In the genomic region with DNA sequence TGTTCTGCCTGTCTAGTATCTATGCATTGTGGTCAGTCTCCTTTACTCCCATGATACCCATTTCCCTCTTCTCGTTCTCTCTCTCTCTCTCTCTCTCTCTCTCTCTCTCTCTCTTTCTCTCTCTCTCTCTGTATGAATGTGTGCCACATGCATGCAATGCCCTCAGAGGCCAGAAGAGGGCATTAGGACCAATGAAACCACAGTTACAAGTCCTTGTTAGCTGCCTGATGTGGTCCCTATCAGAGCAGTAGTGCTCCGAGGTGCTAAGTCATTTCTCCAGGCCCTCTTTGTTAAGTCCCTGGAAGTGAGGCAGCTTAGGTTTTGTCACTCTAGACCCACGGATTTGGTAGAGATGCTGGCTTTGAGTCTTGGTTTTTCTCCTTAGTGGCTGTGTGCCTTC, we compare ENCODE assay signal across 8 mouse cellular contexts.
DNase-seq lines count a peak whose midpoint lies in the region; ATAC-seq and TF ChIP-seq lines count a peak whose summit lies in the region.
"Had no signal": no experiment of that assay in that cellular context is flagged by ENCODE, and none has a peak within 500 bp of the region (broad histone marks: within the 10 kb centered on the region; RNA-seq: fewer than 3 reads in every experiment).

No protein-coding gene starts in this region.

- H3K4me3 ChIP-seq in kidney, adult 2 months (ENCODE audit: insufficient read depth, low read depth, low read length) = no peak overlapping the region
- no peak overlapping the region for H3K4me3 ChIP-seq in ES-Bruce4 (ENCODE audit: low read depth, low read length)

- no peak overlapping the region for H3K27ac ChIP-seq in kidney, adult 2 months (ENCODE audit: insufficient read depth, low read depth, low read length)
- H3K27ac ChIP-seq in ES-Bruce4 (ENCODE audit: insufficient read depth, low read length) = no peak overlapping the region

- WGBS in kidney, adult 2 months = 28% methylated on average over 3 of the region's 3 CpGs

- peak; percentile 14 for DNase-seq in kidney, adult 2 months
- DNase-seq in kidney, postnatal 14 days = no peak
- DNase-seq in WW6 (ENCODE audit: low read depth, low spot score) = peak; percentile 5
- no peak for DNase-seq in natural killer cell, adult 2 months (ENCODE audit: low spot score in 2 of 2)
- no peak for DNase-seq in spleen, postnatal 14 days (ENCODE audit: low spot score in 2 of 2)
- DNase-seq: adrenal gland, postnatal 25 days had no signal

- ATAC-seq in granulocyte monocyte progenitor cell, adult 5-6 weeks (replicated peaks; ENCODE audit: poor library complexity, severe bottlenecking) = peak; percentile 40; the same call in 1 of the 2 replicates

- no peak for TF ChIP-seq EP300 in ES-Bruce4 (IDR thresholded peaks at IDR 0.05; ENCODE audit: insufficient read depth, low read depth, low read length)

- H3K27me3 ChIP-seq in kidney, adult 2 months (replicated peaks; ENCODE audit: control insufficient read depth, insufficient read depth, low read length) = no peaks in the 10 kb centered on the region
- no peaks in the 10 kb centered on the region for H3K27me3 ChIP-seq in ES-Bruce4 (ENCODE audit: control insufficient read depth, insufficient read depth, low read length, poor library complexity, severe bottlenecking)

- H3K36me3 ChIP-seq in kidney, adult 2 months (ENCODE audit: control insufficient read depth, insufficient read depth, low read length) = no peaks in the 10 kb centered on the region
- H3K36me3 ChIP-seq in ES-Bruce4 (ENCODE audit: control insufficient read depth, insufficient read depth, low read length, poor library complexity, severe bottlenecking) = no peaks in the 10 kb centered on the region

- H3K4me1 ChIP-seq in kidney, adult 2 months (ENCODE audit: control insufficient read depth, insufficient read depth, low read length) = no peaks in the 10 kb centered on the region
- H3K4me1 ChIP-seq in ES-Bruce4 (ENCODE audit: control insufficient read depth, insufficient read depth, low read length) = no peaks in the 10 kb centered on the region

- TF ChIP-seq POLR2A in kidney, adult 2 months (IDR thresholded peaks at IDR 0.05; ENCODE audit: low read depth, low read length) = no peak
- TF ChIP-seq POLR2A in ES-Bruce4 (IDR thresholded peaks at IDR 0.05; ENCODE audit: insufficient read depth, low read length) = no peak

- H3K9ac ChIP-seq in ES-Bruce4 (ENCODE audit: low read depth, poor library complexity, severe bottlenecking) = no peak overlapping the region

- H3K9me3 ChIP-seq in ES-Bruce4 (replicated peaks; ENCODE audit: control insufficient read depth, insufficient read depth, low read length, poor library complexity, severe bottlenecking) = no peaks in the 10 kb centered on the region

- peak; percentile 46 for TF ChIP-seq CTCF in kidney, adult 2 months (conservative IDR thresholded peaks at IDR 0.05; ENCODE audit: insufficient read depth, insufficient read length, low read depth, low read length)
- TF ChIP-seq CTCF in ES-Bruce4 (IDR thresholded peaks at IDR 0.05; ENCODE audit: low read depth, low read length) = peak; percentile 5

Comparison
In these comparisons a context has a peak if more than half of its experiments do, and no peak if none do; other contexts are left out.
1. DNase-seq: peak in kidney, adult 2 months (single experiment) and WW6 (single experiment); none in kidney, postnatal 14 days (single experiment), natural killer cell, adult 2 months (0 of 2) and spleen, postnatal 14 days (0 of 2).